Mouse (Mus musculus): ENCODE measurements at regions not wholly inside any gene's neighbourhood (a gene's known extent, or its start where the extent isn't known, plus 50 kb on each side); places are given as distances from the start of the nearest gene placed in this dataset.
"Not testable (repeated sequence)": the region's sequence is repeated elsewhere in the genome, so short reads cannot be mapped to it uniquely, and the experiment has no call there.

- H3K27ac ChIP-seq (ENCODE audit: low read depth, low read length); H3K9me3 ChIP-seq (ENCODE audit: control insufficient read depth, low read length); ATAC-seq (ENCODE audit: low FRiP score); H3K4me3 ChIP-seq (ENCODE audit: low read depth, low read length); DNase-seq (ENCODE audit: low spot score); H3K36me3 ChIP-seq (ENCODE audit: control insufficient read depth, insufficient read depth, low read length); H3K9ac ChIP-seq (ENCODE audit: low read depth, low read length); H3K4me2 ChIP-seq (replicated peaks; ENCODE audit: low read depth, low read length); H3K4me1 ChIP-seq (replicated peaks; ENCODE audit: control insufficient read depth, insufficient read depth, low read length); H3K27me3 ChIP-seq (ENCODE audit: control insufficient read depth, insufficient read depth, low read length): not testable (repeated sequence)
- 3% methylated on average over 12 of the region's 42 CpGs for WGBS
Observed at GRCm38 (mm10) chr12:20415397-20415796, 461.1 kb downstream of the Gm21863 start.

GRCm38 (mm10) chr12:20426359-20426758 lies 472.1 kb downstream of the Gm21863 start:
- not testable (repeated sequence) for H3K4me1 ChIP-seq (replicated peaks; ENCODE audit: control insufficient read depth, insufficient read depth, low read length); H3K9me3 ChIP-seq (ENCODE audit: control insufficient read depth, low read length); H3K9ac ChIP-seq (ENCODE audit: low read depth, low read length); H3K36me3 ChIP-seq (ENCODE audit: control insufficient read depth, insufficient read depth, low read length); H3K4me2 ChIP-seq (replicated peaks; ENCODE audit: low read depth, low read length); DNase-seq (ENCODE audit: low spot score); ATAC-seq (ENCODE audit: low FRiP score); H3K4me3 ChIP-seq (ENCODE audit: low read depth, low read length); H3K27me3 ChIP-seq (ENCODE audit: control insufficient read depth, insufficient read depth, low read length); H3K27ac ChIP-seq (ENCODE audit: low read depth, low read length)
- WGBS: 81% methylated on average over 3 of the region's 4 CpGs

DNA sequence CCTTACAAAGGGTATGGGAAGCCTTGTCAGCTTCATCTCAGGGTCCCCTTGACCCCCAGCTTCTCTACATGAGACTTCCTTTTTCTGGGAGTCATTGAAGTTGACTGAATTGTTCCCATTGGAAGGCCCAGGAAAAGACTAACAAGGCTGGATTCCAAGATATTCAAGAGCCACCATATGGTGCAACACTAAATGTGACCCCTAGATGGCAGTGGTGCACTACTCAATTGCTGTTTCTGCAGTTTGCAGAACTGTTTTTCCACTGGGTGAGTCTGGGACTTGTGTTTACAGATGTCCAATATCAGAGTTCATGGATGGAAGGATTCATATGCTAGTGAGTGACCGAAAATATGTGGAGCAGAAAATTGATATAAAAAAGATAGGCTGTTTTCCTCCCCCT lies 510.3 kb downstream of the Gm21863 start:
- H3K4me2 ChIP-seq (replicated peaks; ENCODE audit: low read depth, low read length); H3K27ac ChIP-seq (ENCODE audit: low read depth, low read length); H3K9me3 ChIP-seq (ENCODE audit: control insufficient read depth, low read length); H3K4me3 ChIP-seq (ENCODE audit: low read depth, low read length); H3K36me3 ChIP-seq (ENCODE audit: control insufficient read depth, insufficient read depth, low read length); H3K4me1 ChIP-seq (replicated peaks; ENCODE audit: control insufficient read depth, insufficient read depth, low read length); H3K9ac ChIP-seq (ENCODE audit: low read depth, low read length); ATAC-seq (ENCODE audit: low FRiP score); H3K27me3 ChIP-seq (ENCODE audit: control insufficient read depth, insufficient read depth, low read length): not testable (repeated sequence)
- DNase-seq (ENCODE audit: low spot score): peak; percentile 0
- WGBS: 69% methylated on average over 1 of the region's 1 CpGs
